Mouse (Mus musculus): ENCODE data around the gene Espnl. TPM values are rescaled to one million over a fixed set of nuclear protein-coding genes. Genes with fewer than 3 reads are reported as not detected.

Espnl gene
- 0.09 and 0.10 TPM in 2 replicates for polyA plus RNA-seq (2012; rRNA removed)

GRCm38 (mm10) chr1:91321760-91322438 lies at the start of gene Espnl:
Gene Espnl, plus strand, starts transcription at chr1:91322075.

GRCm38 (mm10) chr1:91297799-91298744 lies 23.8 kb upstream of the Espnl start, which contains the start of gene Scly:
Gene Scly, plus strand, starts transcription at chr1:91298338.

GRCm38 (mm10) chr1:91350841-91351240 lies 29.0 kb downstream of the Espnl start, which contains the start of gene Klhl30:
Gene Klhl30, plus strand, starts transcription at chr1:91351016.

GRCm38 (mm10) chr1:91366215-91367108 lies 44.6 kb downstream of the Espnl start, which contains the start of gene Erfe:
Gene Erfe, plus strand, starts transcription at chr1:91366430.

Other genes with a start within 250 kb of the Espnl start
- 0.19 and 0.23 TPM in 2 replicates for gene Rbm44, start 177.0 kb upstream of the Espnl start, polyA plus RNA-seq (2012; rRNA removed)
- 2.2 and 2.7 TPM in 2 replicates for gene Ramp1, start 142.3 kb upstream of the Espnl start, polyA plus RNA-seq (2012; rRNA removed)
- gene Ube2f, start 71.8 kb upstream of the Espnl start, polyA plus RNA-seq (2012; rRNA removed) = 61.0 and 63.6 TPM in 2 replicates
- gene Scly, start 23.7 kb upstream of the Espnl start, polyA plus RNA-seq (2012; rRNA removed) = 11.5 and 12.3 TPM in 2 replicates
- 0.12 and 0.85 TPM in 2 replicates for gene Klhl30, start 28.9 kb downstream of the Espnl start, polyA plus RNA-seq (2012; rRNA removed)
- gene Erfe, start 44.4 kb downstream of the Espnl start, polyA plus RNA-seq (2012; rRNA removed) = 0.34 and 0.58 TPM in 2 replicates
- 153 and 156 TPM in 2 replicates for gene Ilkap, start 76.7 kb downstream of the Espnl start, polyA plus RNA-seq (2012; rRNA removed)
- gene Hes6, start 92.0 kb downstream of the Espnl start, polyA plus RNA-seq (2012; rRNA removed) = 148 and 184 TPM in 2 replicates
- gene Per2, start 137.2 kb downstream of the Espnl start, polyA plus RNA-seq (2012; rRNA removed) = 8.1 and 8.2 TPM in 2 replicates
- gene Traf3ip1, start 172.6 kb downstream of the Espnl start, polyA plus RNA-seq (2012; rRNA removed) = 20.9 TPM in 2 replicates
- gene Asb1, start 218.5 kb downstream of the Espnl start, polyA plus RNA-seq (2012; rRNA removed) = 13.3 and 14.7 TPM in 2 replicates

Data from central nervous system, embryonic 14 days (tissue).